Mouse (Mus musculus): Measurements from ENCODE around the gene Dnajc7. TPM values are rescaled to one million over a fixed set of nuclear protein-coding genes. Genes with fewer than 3 reads are reported as not detected.

The Dnajc7 gene
- polyA plus RNA-seq, 2 experiments from 2014 or later = 426 to 510 TPM

DNA sequence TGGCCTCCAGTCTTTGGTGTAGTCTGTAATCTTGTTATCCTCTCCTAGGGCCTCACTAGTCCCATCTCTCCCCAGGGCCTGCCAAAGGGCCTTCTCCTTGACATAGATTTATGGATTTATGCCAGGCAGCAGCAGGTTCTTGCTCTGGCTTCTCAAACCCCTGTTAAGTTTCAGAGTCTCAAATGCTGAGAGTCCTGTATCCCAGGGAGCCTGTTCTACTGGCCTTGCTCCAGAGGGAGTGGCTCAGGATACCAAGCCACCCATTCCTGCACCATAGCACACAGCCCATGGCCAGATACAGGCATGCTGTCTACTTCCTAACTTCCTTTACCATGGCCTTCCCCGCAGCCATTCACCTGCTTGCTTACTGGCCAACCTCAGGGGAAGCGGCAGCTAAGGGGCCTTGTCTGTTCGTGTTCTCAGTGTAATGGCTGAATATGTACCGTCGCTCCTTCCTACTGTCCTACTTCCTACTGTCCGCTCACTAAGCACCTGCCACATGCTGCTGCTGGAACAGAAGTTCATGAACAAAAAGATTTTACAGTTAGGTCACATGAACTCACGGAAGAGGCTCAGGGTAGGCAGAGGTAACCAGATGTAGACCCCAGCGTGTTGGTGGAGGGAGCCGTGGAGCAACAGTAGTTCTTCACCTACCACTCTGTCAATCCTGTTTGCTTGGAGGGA, 40.7 kb downstream of the Dnajc7 start:
- ATAC-seq = no peak

DNA sequence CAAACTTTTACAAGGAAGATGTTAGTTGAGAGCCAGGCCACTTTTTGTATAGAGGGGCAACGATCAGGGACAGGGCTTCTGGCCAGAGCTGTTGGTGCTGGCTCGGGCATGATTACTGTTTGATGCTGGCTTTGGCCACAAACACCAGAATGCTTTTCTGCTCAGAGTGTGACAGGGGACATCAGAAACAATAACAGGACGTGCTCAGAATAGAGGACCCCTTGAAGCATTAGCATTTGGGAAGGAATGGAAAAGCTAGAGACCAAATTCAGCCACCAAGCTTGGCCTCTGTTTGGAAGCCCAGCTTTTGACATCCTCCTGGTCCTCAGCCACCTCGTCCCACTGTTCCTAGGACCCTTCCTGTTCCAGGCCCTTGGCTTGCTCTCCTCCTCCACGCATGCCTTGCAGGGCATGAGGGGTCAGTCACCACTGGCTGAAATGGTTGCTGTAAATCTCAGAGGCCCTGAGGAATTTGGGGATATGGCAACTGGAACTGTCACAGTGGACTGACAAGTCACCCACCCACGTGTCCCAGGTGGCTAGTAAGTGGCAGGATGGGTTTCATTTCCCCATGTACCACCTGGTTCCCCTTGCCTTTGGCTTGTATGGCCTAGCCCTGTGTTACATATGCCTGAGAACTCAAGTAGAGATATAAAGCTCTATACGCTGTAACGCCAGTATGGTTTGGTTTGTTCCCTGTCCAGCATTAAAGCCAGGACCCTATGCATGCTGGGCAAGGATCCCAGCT, 41.9 kb downstream of the Dnajc7 start:
- ATAC-seq = no peak

DNA sequence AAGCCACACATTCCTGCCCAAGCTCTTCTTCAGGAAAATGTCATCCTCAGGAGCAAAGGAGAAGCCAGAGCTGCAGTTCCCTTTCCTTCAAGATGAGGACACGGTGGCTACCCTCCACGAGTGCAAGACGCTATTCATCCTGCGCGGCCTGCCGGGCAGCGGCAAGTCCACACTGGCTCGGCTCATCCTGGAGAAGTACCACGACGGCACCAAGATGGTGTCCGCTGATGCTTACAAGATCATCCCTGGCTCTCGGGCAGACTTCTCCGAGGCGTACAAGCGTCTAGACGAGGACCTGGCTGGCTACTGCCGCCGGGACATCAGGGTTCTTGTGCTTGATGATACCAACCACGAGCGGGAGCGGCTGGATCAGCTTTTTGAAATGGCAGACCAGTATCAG, 43.7 kb downstream of the Dnajc7 start:
- ATAC-seq = no peak

DNA sequence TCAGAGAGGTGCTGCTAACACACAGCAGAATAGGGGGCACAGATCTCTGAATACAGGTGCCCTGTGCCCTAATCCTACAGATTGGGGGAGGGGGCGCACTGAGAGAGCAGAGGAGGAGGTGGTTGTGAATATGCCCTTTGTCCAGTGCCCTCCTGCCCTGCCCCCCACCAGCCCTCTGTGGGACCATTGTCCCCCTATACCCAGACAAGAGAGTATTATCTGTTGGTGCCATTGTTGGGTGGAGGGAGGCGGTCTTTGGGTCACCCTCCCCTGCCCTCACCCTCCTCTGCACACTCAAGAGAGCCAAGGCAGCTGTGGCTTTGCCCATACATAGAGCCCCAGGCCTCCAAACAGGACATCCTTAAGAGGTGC, 44.5 kb downstream of the Dnajc7 start:
- no peak for ATAC-seq

DNA sequence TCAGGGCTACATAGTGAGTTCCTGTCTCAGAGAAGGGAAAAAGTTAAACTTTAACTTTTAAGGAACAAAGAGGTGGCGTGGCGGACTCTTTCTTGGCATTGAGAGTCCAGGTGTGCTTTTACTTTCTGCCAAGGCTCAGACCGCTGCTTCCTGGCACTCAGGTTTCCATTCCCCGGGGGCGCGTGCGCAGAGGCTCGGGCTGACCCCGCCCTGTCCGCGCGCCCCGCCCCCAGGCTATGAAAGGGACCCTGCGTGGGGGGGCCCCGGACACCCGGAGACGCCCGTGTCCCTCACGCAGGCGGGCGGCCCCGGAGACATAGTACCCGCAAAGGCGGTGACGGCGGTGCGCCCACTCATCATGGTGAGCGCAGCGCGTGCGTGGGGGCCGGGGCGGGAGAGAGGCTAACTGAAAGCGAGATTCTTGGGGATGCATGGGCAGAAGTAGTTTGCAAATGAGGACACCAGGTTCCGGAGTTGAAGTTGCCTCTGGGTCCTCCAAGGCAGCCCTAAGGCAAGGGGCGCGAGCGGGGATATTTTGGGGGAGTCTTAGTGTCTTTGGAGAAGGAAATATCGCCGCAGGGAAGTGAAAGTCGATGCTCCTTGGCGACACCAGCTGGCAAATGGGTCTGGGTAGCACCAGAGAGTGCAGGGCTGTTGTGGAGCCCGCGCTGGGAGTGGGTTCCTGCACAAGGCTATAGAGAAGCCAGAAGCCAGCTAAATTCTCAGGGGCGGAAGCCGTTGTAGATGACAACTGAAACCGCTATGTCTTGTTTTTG, 45.1 kb downstream of the Dnajc7 start, which contains the start of gene Cnp:
TSS of gene Cnp (plus strand) at position 197 of the 776 bp plus-strand sequence.
- ATAC-seq = peak; percentile 61

DNA sequence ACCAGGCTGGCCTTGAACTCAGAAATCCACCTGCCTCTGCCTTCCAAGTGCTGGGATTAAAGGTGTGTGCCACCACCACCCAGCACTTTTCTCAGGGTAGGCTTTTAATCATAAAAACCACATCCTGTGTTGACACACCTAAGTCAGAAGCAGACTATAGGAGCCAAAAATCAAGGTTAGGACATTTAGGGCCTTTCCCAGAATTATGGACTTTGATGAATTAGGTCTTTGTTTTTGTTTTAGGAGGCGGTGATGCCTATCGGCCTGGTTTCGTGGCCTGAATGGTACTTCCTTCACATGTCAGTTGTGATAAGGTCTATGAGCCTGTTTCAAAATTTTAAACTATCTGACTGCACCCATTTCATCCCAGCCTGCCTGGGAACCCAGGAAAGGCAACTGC, 45.8 kb downstream of the Dnajc7 start:
- peak; percentile 77 for ATAC-seq

DNA sequence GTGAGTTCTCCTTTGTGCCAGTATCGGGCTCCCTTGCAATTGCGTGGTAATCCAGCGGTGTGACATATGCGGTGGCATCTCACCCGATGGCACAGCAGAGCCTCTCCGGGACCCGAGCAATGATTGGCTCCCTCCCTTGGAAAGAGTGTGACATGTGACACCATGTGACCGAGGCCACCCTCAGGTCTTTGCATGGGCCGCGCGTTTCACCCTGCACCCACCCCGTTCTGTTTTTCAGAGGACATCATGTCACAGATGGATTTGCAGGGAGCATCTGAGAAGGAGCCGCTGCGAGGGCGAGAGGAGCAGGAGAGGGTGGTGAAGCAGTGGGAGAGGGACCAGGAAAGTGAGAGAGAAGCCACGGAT, 48.8 kb downstream of the Dnajc7 start:
- no peak for ATAC-seq

DNA sequence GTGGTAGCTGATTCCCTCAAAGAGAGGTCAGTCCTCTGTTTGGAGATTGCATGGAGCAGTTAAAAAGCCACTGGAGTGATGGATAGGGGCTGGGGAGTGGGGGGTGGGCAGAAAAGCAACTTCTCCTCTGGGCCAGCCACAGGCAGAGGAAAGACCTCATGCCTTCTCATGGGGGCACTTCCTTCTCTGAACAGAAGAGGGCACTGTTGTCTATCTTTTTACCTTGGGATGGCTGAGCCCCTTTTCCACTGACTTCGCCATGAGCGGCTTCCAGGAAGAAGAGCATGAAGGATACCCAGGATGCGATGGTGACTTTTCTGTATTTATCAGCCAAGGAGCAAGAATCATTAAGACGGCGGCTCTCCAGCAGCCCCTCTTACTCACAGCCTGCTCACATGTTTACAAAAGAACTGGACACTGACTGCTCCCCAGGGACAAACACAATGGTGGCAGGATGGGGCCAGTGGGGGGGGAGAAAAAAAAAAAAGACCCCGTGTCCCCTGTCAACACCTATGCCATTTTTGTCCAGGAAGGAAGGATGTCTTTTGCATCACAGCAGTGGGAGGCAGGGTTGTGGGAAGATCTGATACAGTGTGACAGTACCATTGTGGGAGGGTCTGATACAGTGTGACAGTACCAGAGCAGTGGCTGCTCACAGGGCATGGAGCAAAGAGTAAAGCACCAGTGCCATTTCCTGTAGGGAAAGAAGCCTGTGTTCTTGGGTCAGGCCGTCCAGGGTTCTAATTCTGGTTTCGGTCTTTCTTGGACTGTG, 49.4 kb downstream of the Dnajc7 start:
- ATAC-seq = no peak

DNA sequence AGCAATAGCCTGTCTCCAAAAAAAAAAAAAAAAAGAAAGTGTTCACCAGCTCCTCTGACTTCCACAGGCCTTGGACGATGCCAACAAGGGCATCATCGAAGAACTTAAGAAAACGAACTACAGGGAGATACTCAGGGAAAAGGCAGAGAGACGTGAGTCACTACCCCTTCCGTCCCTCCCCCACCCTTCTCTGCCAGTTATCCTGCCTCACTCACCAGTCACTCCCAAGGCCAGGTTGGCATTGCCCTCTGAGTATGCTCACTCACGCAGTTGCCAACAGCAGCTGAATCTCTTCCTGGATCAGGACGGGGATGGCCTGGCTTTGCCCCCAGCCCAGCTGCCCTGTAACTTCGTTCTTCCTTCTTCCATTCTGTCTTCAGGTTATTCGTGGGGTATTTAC, 50.2 kb downstream of the Dnajc7 start:
- ATAC-seq = no peak

DNA sequence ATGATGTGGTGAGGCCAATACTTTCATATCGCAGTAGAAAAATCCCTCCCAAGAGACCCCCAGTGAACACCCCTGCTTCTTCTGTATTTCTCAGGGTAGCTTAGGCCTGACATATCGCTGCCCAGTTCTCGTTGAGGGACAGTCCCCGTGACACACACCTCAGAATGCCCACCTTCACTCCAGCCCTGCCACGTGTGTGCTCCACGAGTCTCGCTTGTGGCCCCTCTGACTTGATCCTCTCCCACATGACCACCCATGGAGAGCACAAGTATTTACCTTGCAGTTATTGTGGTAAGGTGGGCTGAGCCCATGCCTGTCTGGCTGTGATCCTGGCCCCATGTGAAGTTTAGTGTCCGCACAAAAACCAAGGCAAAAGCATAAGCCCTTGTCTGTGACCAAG, 51.3 kb downstream of the Dnajc7 start:
- no peak for ATAC-seq

DNA sequence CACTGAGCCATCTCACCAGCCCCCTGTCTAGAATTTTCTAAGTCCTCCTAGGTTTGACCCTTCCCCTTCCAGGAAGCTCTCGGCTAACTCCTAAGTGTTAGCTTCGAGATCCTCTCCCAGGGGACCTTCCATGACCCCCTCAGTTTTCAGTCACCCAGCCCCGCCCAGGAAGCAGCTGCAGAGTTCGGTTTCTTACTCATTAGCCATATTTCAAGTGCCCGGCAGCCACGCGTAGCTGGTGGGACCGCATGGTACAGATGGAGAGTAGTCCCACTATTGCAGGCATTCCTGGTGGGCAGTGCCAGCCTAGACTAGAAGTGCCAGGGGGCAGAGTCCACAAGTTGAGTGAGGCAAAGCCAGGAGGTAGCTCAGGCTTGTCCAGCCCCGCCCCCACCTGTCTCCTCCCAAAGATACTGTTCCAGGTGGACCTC, 52.1 kb downstream of the Dnajc7 start:
- no peak for ATAC-seq

DNA sequence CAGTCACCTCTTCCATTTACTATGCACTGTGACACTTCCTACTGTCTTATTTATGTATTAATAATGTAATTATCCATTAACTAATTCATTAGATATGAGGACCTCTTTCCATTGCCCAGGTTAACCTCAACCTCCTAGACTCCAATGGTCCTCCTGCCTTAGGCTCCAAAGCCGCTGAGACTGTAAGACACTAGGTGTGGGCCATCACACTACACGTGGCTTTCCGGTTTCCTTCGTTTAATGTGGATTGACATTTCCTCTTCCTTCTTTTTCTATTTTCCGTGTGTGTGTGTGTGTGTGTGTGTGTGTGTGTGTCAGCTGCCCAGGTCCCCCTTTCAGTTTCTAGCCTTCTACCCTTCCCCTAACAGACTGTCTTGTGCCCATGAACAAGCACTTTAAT, 52.7 kb downstream of the Dnajc7 start:
- no peak for ATAC-seq

DNA sequence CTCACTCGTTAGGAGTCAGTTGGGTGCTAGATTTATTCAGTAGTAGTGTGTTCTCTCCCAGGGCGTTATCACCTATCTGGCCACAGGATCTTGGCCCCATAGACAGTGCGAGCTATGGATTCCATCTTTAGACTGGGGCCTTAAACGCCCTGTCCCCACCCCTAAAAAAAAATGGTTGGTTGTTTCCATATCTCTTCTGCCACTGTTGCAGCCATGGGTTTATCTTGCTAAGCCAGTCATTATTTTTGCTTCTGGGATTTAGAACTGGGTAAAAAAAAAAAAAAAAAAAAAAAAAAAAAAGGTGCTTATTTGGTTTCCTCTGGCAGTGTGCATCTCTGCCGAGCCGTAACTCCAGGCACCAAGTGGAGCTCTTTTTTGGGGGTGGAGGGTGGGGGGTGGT, 55.3 kb downstream of the Dnajc7 start:
- no peak for ATAC-seq

DNA sequence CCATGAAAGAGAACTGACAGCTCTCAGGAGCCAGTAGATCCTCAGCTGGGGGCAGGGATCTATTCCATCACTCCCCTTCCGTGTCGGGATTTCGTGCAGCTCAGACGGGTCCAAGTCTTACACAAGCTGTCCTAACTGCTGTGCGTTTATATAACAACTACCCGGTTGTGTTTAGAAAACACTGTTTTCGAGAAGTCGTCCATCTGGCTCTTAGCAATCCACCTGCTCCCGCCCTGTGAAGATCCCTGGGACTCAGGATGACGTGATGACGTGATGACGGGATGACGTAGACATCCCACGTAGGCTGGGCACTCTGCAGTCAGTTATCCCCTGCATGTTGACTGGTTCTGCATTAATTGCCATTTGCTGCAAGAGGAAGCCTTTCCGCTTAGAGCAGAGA, 55.7 kb downstream of the Dnajc7 start:
- ATAC-seq = no peak

DNA sequence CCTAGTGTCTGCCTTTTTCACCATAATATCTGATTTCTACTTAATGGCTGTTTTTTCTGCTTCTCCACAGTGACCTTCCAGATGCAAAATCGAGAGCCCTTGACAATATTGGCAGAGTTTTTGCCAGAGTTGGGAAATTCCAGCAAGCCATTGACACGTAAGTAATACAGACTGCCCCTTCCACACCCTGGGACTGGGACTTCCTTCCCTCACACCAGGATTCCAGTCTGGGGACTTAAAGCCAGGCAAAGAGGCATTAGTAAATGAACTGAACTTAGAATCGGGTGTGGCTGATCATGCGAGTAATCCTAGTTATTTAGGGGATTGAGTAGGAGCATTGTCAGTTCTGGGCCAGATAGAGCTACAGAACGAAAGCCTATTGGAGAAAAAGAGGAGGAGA, 58.2 kb downstream of the Dnajc7 start:
- no peak for ATAC-seq

DNA sequence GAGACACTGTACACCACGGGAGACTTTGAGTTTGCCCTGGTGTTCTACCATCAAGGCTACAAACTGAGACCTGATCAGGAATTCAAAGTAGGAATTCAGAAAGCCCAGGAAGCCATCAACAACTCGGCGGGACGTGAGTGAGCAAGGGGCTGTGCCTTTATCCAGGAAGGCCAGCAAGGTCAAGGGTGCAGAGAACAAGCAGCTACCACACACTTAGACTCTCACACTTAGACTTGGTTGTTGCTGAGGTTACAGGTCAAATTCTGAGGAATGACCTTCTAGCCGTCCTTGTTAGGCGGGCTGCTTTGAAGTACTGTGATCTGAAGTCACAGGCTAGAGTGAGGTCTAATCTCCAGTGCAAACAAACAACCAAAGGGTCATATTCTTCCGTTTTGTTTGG, 60.5 kb downstream of the Dnajc7 start:
- no peak for ATAC-seq

DNA sequence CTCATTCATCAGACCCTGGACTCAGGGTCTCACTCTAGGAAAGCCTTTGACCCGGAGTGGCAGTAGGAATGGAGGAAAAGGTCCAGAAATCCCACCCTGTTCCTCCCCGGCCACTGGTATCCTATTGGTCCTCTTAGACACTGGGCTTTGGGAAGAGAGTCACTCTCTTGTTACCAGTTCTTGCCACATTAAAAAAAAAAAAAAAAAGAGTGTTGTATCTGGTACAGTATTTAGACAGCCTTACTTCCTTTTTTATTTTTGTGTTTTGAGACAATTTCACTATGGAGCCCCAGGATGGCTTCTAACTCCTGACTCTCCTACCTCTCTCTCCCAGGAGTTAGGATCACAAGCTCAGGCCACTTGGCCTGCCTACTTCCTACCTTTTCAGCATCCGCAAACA, 62.4 kb downstream of the Dnajc7 start:
- no peak for ATAC-seq

DNA sequence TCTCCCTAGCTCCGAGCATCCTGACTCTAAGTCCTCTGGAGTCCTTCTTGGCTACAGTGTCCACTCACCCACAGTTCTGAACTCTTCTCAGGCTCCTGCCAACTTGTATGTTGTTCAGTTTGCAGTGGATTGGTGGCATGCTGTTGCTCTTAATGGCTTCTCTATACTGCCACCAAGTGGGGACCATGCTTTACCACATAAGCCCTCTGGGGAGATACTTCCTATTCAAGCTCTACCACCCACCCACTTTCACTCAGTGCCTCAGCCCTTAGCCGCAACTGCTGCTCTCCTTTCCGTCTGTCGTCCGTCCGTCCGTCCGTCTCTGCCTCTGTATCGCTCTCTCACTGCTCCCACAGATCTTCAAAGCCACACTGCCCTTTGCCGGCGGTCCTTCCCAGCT, 64.4 kb downstream of the Dnajc7 start:
- ATAC-seq = peak; percentile 77

DNA sequence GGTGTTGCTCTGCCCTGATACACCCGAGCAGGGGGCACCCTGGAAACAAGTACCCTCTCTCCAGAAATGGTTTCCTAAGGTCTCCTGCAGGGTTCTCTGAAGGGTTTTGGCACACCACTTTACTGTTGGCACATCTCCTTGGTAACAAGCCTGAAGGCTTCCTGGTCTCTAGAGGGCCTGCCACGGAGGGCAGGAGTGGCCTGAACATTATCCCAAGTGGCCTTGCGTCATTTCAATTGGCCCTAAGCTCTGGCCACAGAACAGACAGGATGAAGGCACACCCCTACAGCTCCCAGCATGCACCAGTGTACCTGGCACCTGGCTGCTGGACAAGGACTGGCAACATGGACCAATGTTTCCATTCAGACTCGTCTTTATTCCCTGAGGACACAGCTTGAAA, 67.1 kb downstream of the Dnajc7 start:
- no peak for ATAC-seq

DNA sequence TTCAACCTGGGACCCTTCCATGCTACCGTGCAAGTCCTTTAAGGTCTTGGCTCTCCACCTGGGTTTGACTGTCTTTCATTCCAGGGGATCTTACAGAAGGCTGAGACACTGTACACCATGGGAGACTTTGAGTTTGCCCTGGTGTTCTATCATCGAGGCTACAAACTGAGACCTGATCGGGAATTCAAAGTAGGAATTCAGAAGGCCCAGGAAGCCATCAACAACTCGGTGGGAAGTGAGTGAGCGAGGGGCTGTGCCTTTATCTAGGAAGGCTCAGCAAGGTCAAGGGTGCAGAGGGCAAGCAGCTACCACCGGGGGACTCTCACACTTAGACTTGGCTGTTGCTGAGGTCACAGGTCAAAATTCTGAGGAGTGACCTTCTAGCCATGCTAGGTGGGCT, 69.9 kb downstream of the Dnajc7 start:
- ATAC-seq = no peak

DNA sequence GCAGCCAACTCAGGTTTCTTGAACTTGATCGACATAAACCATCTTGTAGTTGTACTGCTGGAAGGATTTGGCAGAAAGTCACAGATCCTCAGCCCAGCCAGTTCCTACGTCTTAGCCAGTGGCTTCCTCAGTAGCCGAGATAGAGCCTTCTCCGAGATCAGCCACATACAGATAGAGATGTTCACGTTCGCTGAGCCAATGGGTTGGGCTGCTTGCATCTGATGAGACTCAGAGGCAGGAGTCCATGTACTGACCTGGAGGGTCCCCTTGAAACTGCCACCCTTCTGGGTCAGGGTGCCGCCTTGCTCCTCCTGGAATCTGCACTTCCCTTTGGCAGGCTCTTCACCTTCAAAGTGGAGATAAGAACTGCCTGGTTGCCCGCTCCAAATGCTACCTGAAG, 70.5 kb downstream of the Dnajc7 start:
- no peak for ATAC-seq

DNA sequence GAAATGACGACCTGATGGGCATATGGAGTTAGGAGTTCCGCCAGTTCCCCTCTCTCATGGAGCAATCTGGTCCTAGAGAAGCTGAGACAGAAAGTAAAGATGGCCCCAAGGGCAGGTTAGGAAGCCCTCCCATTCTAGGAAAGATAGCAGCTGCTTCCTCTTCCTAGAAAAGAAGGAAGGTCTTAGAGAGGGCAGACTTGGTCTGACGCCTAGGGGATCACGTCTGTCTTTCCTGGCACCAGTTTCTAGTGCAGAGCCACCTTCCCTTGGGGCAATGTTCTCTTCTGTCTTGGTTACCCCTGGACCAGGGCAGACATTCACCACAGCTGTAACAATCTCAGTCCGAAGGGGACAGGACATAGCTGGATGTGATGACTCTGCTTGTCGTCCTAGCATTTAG, 71.8 kb downstream of the Dnajc7 start:
- no peak for ATAC-seq

DNA sequence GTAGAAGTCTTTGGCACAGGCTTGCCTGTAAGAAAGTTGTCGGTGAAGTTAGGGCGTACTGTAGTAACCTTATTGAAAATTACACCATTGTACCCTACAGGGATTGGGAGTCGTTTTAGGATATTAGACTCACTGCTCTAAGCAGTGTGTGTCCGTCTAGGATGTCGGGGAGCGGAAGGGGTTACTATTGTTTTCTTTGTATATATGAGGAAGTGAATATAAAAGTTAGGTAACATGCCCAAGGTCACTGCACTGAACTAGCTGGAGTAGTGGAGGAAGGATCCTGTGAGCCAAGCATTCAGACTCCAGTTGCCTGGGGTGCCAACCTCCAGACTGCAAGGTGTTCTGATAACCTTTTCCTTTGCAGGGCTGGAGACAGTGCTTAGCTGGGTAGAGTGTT, 73.0 kb downstream of the Dnajc7 start:
- no peak for ATAC-seq
